Mouse (Mus musculus) lung, postnatal 0 days (tissue): ENCODE results near the gene B4galnt4. TPM values are rescaled to one million over a fixed set of nuclear protein-coding genes. Genes with fewer than 3 reads are reported as not detected.

ENCODE experiments used
- ATAC-seq: fragments of 200-750 bp; cut with Nextera tagmentation; 2 replicates; pipeline ENCODE4 v1.8.0; 2017; ENCODE audit warnings: moderate library complexity
- DNase-seq: peaks from one replicate; pipeline ENCODE4 v3.0.0-alpha.2; 2016; ENCODE audit warnings: low spot score
- H3K27ac ChIP-seq: fragments of 300-500 bp; sonication (generic); 2 replicates; pipeline ENCODE4 v1.5.1; 2014; ENCODE audit warnings: antibody characterized with exemption, mild to moderate bottlenecking, low read length, mixed read lengths
- H3K27me3 ChIP-seq: fragments of 300-500 bp; sonication (generic); replicated peaks from 2 replicates; pipeline ENCODE4 v1.6.1; 2014; ENCODE audit warnings: low read length, mixed read lengths; ENCODE audit not compliant: insufficient read depth
- H3K36me3 ChIP-seq: fragments of 300-500 bp; sonication (generic); 2 replicates; pipeline ENCODE4 v1.6.1; 2014; ENCODE audit warnings: low read length, mixed read lengths; ENCODE audit not compliant: insufficient read depth
- H3K4me1 ChIP-seq: fragments of 300-500 bp; sonication (generic); 2 replicates; pipeline ENCODE4 v1.6.1; 2014; ENCODE audit warnings: antibody characterized with exemption, low read depth, low read length, mixed read lengths; ENCODE audit not compliant: insufficient read depth
- H3K4me2 ChIP-seq: fragments of 300-500 bp; sonication (generic); replicated peaks from 2 replicates; pipeline ENCODE4 v1.6.1; 2014; ENCODE audit warnings: low read depth, mild to moderate bottlenecking, low read length, moderate library complexity, mixed read lengths
- H3K4me3 ChIP-seq: fragments of 300-500 bp; sonication (generic); 2 replicates; pipeline ENCODE4 v1.5.1; 2014; ENCODE audit warnings: low read depth, low read length
- H3K9ac ChIP-seq: fragments of 300-500 bp; sonication (generic); replicated peaks from 2 replicates; pipeline ENCODE4 v1.6.1; 2014; ENCODE audit warnings: low read depth, mild to moderate bottlenecking
- H3K9me3 ChIP-seq: fragments of 300-500 bp; sonication (generic); 2 replicates; pipeline ENCODE4 v1.6.1; 2016; ENCODE audit warnings: low read length, mixed read lengths
- CTCF ChIP-seq: IDR thresholded peaks from 2 replicates; pipeline ENCODE4 v1.5.1; 2016; ENCODE audit warnings: antibody characterized with exemption, mild to moderate bottlenecking
- EP300 ChIP-seq: IDR thresholded peaks from 2 replicates; pipeline ENCODE4 v1.6.1; 2016; ENCODE audit warnings: antibody characterized with exemption, mild to moderate bottlenecking, control low read depth
- WGBS: fragments of 180-500 bp; shearing (Covaris S2); extraction: QIAGEN DNeasy Blood & Tissue Kit; methylation state at CpG from one replicate; pipeline ENCODE4 v1.1.7; 2014; 5-methylcytosine and 5-hydroxymethylcytosine counted together
- polyA plus RNA-seq: library from polyadenylated mRNA; unstranded; fragments of >200 nt; fragmentation: Nextera tagmentation; extraction: Ambion mirVana; gene quantifications from 2 replicates; pipeline ENCODE4 v1.2.1, GENCODE M21; 2015

B4galnt4 gene
- polyA plus RNA-seq, 1 experiment from 2014 or later: 0.13 TPM

GRCm38 (mm10) chr7:141097177-141097576, 36.3 kb downstream of the B4galnt4 start:
- 77% methylated on average over 5 of the region's 5 CpGs for WGBS
- H3K4me2 ChIP-seq: no peak overlapping the region
- H3K9me3 ChIP-seq: no peaks in the 10 kb centered on the region
- H3K36me3 ChIP-seq: no peaks in the 10 kb centered on the region
- no peak for TF ChIP-seq CTCF
- TF ChIP-seq EP300: no peak
- no peak overlapping the region for H3K27ac ChIP-seq
- ATAC-seq (no peak), DNase-seq (no peak)
- peaks cover 2% of the 10 kb centered on the region; the same call in 1 of the 2 replicates for H3K4me1 ChIP-seq
- H3K27me3 ChIP-seq: no peaks in the 10 kb centered on the region
- no peak overlapping the region for H3K9ac ChIP-seq
- H3K4me3 ChIP-seq: no peak overlapping the region

GRCm38 (mm10) chr7:141099911-141100691, 39.2 kb downstream of the B4galnt4 start, which contains the start of gene Sigirr:
Sigirr (minus strand) TSS chr7:141100572.
- H3K4me3 ChIP-seq: peak within 1 kb of the TSS; percentile 44
- peak within 1 kb of the TSS; percentile 46; the same call in 1 of the 2 replicates for H3K9ac ChIP-seq
- DNase-seq (peak; percentile 66), ATAC-seq (peak; percentile 74)
- H3K9me3 ChIP-seq: no peaks in the 10 kb centered on the region
- no peaks in the 10 kb centered on the region for H3K4me1 ChIP-seq
- H3K4me2 ChIP-seq: peak within 1 kb of the TSS; percentile 74
- 1% methylated on average over 54 of the region's 56 CpGs for WGBS
- TF ChIP-seq CTCF: no peak
- no peak for TF ChIP-seq EP300
- no peaks in the 10 kb centered on the region for H3K36me3 ChIP-seq
- peak within 1 kb of the TSS; percentile 73 for H3K27ac ChIP-seq
- no peaks in the 10 kb centered on the region for H3K27me3 ChIP-seq

- H3K4me1 ChIP-seq: no peaks in the 10 kb centered on the region
- no peak for ATAC-seq
- 51% methylated on average over 3 of the region's 3 CpGs for WGBS
- no peak overlapping the region for H3K27ac ChIP-seq
- no peak for TF ChIP-seq EP300
- no peak for TF ChIP-seq CTCF
- no peak overlapping the region for H3K4me3 ChIP-seq
- H3K9ac ChIP-seq: no peak overlapping the region
- no peaks in the 10 kb centered on the region for H3K27me3 ChIP-seq
- no peaks in the 10 kb centered on the region for H3K9me3 ChIP-seq
- no peaks in the 10 kb centered on the region for H3K36me3 ChIP-seq
- no peak overlapping the region for H3K4me2 ChIP-seq
- DNase-seq: no peak
These were observed 42.3 kb downstream of the B4galnt4 start for GRCm38 (mm10) chr7:141103161-141103560.

- H3K27ac ChIP-seq: no peak overlapping the region
These were observed 55.0 kb downstream of the B4galnt4 start for GRCm38 (mm10) chr7:141115874-141116273.

GRCm38 (mm10) chr7:141117636-141118035, 56.7 kb downstream of the B4galnt4 start, which contains the start of gene Ano9:
Ano9 (minus strand) TSS chr7:141117806.
- ATAC-seq (peak; percentile 52), DNase-seq (peak; percentile 61)
- no peaks in the 10 kb centered on the region for H3K27me3 ChIP-seq
- WGBS: 15% methylated on average over 9 of the region's 9 CpGs
- no peaks in the 10 kb centered on the region for H3K9me3 ChIP-seq
- no peaks in the 10 kb centered on the region for H3K36me3 ChIP-seq
- no peak within 1 kb of the TSS for H3K27ac ChIP-seq
- H3K4me1 ChIP-seq: no peaks in the 10 kb centered on the region; the same call in 1 of the 2 replicates
- no peak within 1 kb of the TSS for H3K4me3 ChIP-seq
- TF ChIP-seq EP300 (no peak), CTCF (no peak)
- H3K4me2 ChIP-seq: peak within 1 kb of the TSS; percentile 33; the same call in 1 of the 2 replicates
- no peak within 1 kb of the TSS for H3K9ac ChIP-seq

More at GRCm38 (mm10) chr7:141115874-141116273, 55.0 kb downstream of the B4galnt4 start:
- Histone ChIP-seq H3K9ac (no peak overlapping the region), H3K27me3 (no peaks in the 10 kb centered on the region), H3K9me3 (no peaks in the 10 kb centered on the region), H3K4me2 (no peak overlapping the region), H3K36me3 (no peaks in the 10 kb centered on the region), H3K4me3 (no peak overlapping the region), H3K4me1 (no peaks in the 10 kb centered on the region)
- WGBS: 80% methylated on average over 9 of the region's 9 CpGs
- ATAC-seq (no peak), DNase-seq (no peak)
- TF ChIP-seq CTCF (no peak), EP300 (no peak)

GRCm38 (mm10) chr7:141119487-141119886, 58.6 kb downstream of the B4galnt4 start:
- no peak overlapping the region for H3K9ac ChIP-seq
- ATAC-seq (no peak), DNase-seq (no peak)
- H3K4me1 ChIP-seq: no peaks in the 10 kb centered on the region; the same call in 1 of the 2 replicates
- H3K36me3 ChIP-seq: no peaks in the 10 kb centered on the region
- no peak overlapping the region for H3K4me2 ChIP-seq
- 72% methylated on average over 3 of the region's 3 CpGs for whole genome bisulfite sequencing
- no peaks in the 10 kb centered on the region for H3K9me3 ChIP-seq
- no peak overlapping the region for H3K4me3 ChIP-seq
- no peaks in the 10 kb centered on the region for H3K27me3 ChIP-seq
- H3K27ac ChIP-seq: no peak overlapping the region
- TF ChIP-seq EP300: no peak
- TF ChIP-seq CTCF: no peak
